Mouse (Mus musculus): ENCODE measurements around the gene Cog6. TPM values are rescaled to one million over a fixed set of nuclear protein-coding genes. Genes with fewer than 3 reads are reported as not detected.

Gene Cog6
- total and polyA plus RNA-seq, 3 experiments = 15.6 to 25.8 (median 18.4) TPM

GRCm38 (mm10) chr3:52940832-52941468 lies 76.1 kb downstream of the Cog6 start:
- no peaks in the 10 kb centered on the region for H3K79me2 ChIP-seq (replicated peaks; ENCODE audit: control insufficient read depth, extremely low read depth, insufficient read depth, poor library complexity, severe bottlenecking)
- H3K36me3 ChIP-seq (replicated peaks in 1 of 2; ENCODE audit: control insufficient read depth in 1 of 2, insufficient read depth in 1 of 2, low read length in 1 of 2) = no peaks in the 10 kb centered on the region
- no peak overlapping the region for H3K9ac ChIP-seq (ENCODE audit: insufficient read depth, low read depth)
- no peak for DNase-seq (ENCODE audit: extremely low read depth)
- no peaks in the 10 kb centered on the region for H3K4me1 ChIP-seq (ENCODE audit: control insufficient read depth in 1 of 2, insufficient read depth in 2 of 2)
- H3K9me3 ChIP-seq (replicated peaks; ENCODE audit: low read length) = no peaks in the 10 kb centered on the region
- in situ Hi-C loops (cut with MboI; ENCODE audit: low pct_ligation_motif_present, low pct_unique_long_range_greater_than_20kb, low sequenced_read_pairs) = no loop called here
- TF ChIP-seq HCFC1 (IDR thresholded peaks at IDR 0.05; ENCODE audit: low read depth, low read length) (no peak), TCF12 (IDR thresholded peaks at IDR 0.05; ENCODE audit: low read depth, low read length) (no peak), CHD2 (IDR thresholded peaks at IDR 0.05; ENCODE audit: low read length) (no peak), PAX5 (IDR thresholded peaks at IDR 0.05; ENCODE audit: low read length) (no peak), ELF1 (IDR thresholded peaks at IDR 0.05; ENCODE audit: low read depth, low read length) (no peak), SIN3A (IDR thresholded peaks at IDR 0.05; ENCODE audit: low read length) (no peak), UBTF (IDR thresholded peaks at IDR 0.05; ENCODE audit: low read depth, low read length) (no peak), JUND (conservative IDR thresholded peaks at IDR 0.05; ENCODE audit: low read depth, low read length) (no peak), POLR2AphosphoS2 (IDR thresholded peaks at IDR 0.05; ENCODE audit: low read depth, low read length) (no peak), RCOR1 (conservative IDR thresholded peaks at IDR 0.05; ENCODE audit: low read depth, low read length) (no peak), RAD21 (IDR thresholded peaks at IDR 0.05; ENCODE audit: low read depth, low read length) (no peak), POLR2A (IDR thresholded peaks at IDR 0.05; ENCODE audit: low read depth, low read length) (no peak), KAT2A (IDR thresholded peaks at IDR 0.05; ENCODE audit: insufficient replicate concordance, low read length) (no peak), ETS1 (conservative IDR thresholded peaks at IDR 0.05; ENCODE audit: low read depth, low read length) (no peak)
- dilution Hi-C loops (cut with MboI; ENCODE audit: extremely low pct_ligation_motif_present, extremely low pct_unique_long_range_greater_than_20kb, low sequenced_read_pairs) = no loop called here
- H3K27ac ChIP-seq (ENCODE audit: insufficient read depth, low read depth) = no peak overlapping the region
- no peak overlapping the region for H3K4me3 ChIP-seq (replicated peaks in 1 of 3; ENCODE audit: low read depth in 2 of 3, low read length in 2 of 3, poor library complexity in 1 of 3)
- H3K4me2 ChIP-seq (ENCODE audit: insufficient read depth, low read depth, poor library complexity, severe bottlenecking) = no peak overlapping the region
- no peaks in the 10 kb centered on the region for H3K27me3 ChIP-seq (replicated peaks)

DNA sequence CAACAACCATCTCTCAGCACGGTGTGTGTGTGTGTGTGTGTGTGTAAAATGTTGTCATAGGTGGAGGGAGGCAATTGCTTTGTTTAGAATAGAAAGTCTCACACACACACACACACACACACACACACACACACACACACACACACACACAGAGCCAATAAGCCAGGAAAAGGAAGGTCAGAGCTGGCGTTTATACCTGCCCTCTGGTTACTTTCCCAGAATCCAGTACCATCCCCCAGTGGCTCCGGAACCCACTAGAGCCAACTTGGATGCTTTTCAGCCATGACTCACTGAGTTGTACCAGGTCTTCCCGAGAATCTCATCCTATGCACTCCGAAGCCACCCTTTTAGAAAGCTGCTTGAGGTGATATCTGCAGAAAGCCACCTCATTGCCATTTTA lies 78.6 kb downstream of the Cog6 start:
- dilution Hi-C loops (cut with MboI; ENCODE audit: extremely low pct_ligation_motif_present, extremely low pct_unique_long_range_greater_than_20kb, low sequenced_read_pairs) = no loop called here
- no peaks in the 10 kb centered on the region for H3K79me2 ChIP-seq (replicated peaks; ENCODE audit: control insufficient read depth, extremely low read depth, insufficient read depth, poor library complexity, severe bottlenecking)
- no peak overlapping the region for H3K9ac ChIP-seq (ENCODE audit: insufficient read depth, low read depth)
- H3K4me3 ChIP-seq (replicated peaks in 1 of 3; ENCODE audit: low read depth in 2 of 3, low read length in 2 of 3, poor library complexity in 1 of 3) = no peak overlapping the region
- no peak for DNase-seq (ENCODE audit: extremely low read depth)
- no peak overlapping the region for H3K27ac ChIP-seq (ENCODE audit: insufficient read depth, low read depth)
- H3K36me3 ChIP-seq (replicated peaks in 1 of 2; ENCODE audit: control insufficient read depth in 1 of 2, insufficient read depth in 1 of 2, low read length in 1 of 2) = no peaks in the 10 kb centered on the region
- H3K4me1 ChIP-seq (ENCODE audit: control insufficient read depth in 1 of 2, insufficient read depth in 2 of 2) = no peaks in the 10 kb centered on the region
- 0 out of 2 replicates have a peak overlapping the region, but pooled peaks have one; percentile 4 for H3K4me2 ChIP-seq (ENCODE audit: insufficient read depth, low read depth, poor library complexity, severe bottlenecking)
- H3K9me3 ChIP-seq (replicated peaks; ENCODE audit: low read length) = no peaks in the 10 kb centered on the region
- TF ChIP-seq E2F4 (IDR thresholded peaks at IDR 0.05; ENCODE audit: insufficient replicate concordance, low read depth, low read length) (no peak), SMC3 (IDR thresholded peaks at IDR 0.05; ENCODE audit: low read depth, low read length) (no peak), ELF1 (IDR thresholded peaks at IDR 0.05; ENCODE audit: low read depth, low read length) (no peak), RAD21 (IDR thresholded peaks at IDR 0.05; ENCODE audit: low read depth, low read length) (no peak), MYC (IDR thresholded peaks at IDR 0.05; ENCODE audit: low read depth, low read length) (no peak)
- H3K27me3 ChIP-seq (replicated peaks) = no peaks in the 10 kb centered on the region
- in situ Hi-C loops (cut with MboI; ENCODE audit: low pct_ligation_motif_present, low pct_unique_long_range_greater_than_20kb, low sequenced_read_pairs) = no loop called here

Data from CH12.LX (cell line).